ENCODE assay signal across 9 mouse cellular contexts in genomic region chr1:131290648-131291047, GRCm38 (mm10). TPM values are rescaled to one million over a fixed set of nuclear protein-coding genes. Genes with fewer than 3 reads are reported as not detected.
DNase-seq lines count a peak whose midpoint lies in the region; ATAC-seq lines count a peak whose summit lies in the region.
"Had no signal": no experiment of that assay in that cellular context is flagged by ENCODE, and none has a peak within 500 bp of the region (broad histone marks: within the 10 kb centered on the region; RNA-seq: fewer than 3 reads in every experiment).

No protein-coding gene starts in this region.

- H3K27ac ChIP-seq in kidney, embryonic 14.5 days (ENCODE audit: low read depth, low read length), result no peak overlapping the region
- H3K27ac ChIP-seq in embryonic facial prominence, embryonic 10.5 days (replicated peaks), result no peak overlapping the region
- H3K27ac ChIP-seq in hindbrain, embryonic 14.5 days, result no peak overlapping the region
- H3K27ac ChIP-seq in midbrain, embryonic 14.5 days (replicated peaks; ENCODE audit: low read depth, low read length), result no peak overlapping the region
- H3K27ac ChIP-seq: embryonic facial prominence, embryonic 13.5 days had no signal

- peak; percentile 51 for DNase-seq in kidney, adult 11 months
- DNase-seq in adrenal gland, postnatal 10 days, result peak; percentile 77
- DNase-seq in embryonic facial prominence, embryonic 10.5 days (ENCODE audit: low spot score), result peak; percentile 68
- peak; percentile 66 for DNase-seq in hindbrain, embryonic 14.5 days (ENCODE audit: low spot score)
- DNase-seq in left cerebral cortex, postnatal 14 days (ENCODE audit: low spot score in 2 of 2), result peak; percentile 71 to 75
- DNase-seq in midbrain, embryonic 14.5 days, result peak; percentile 78
- peak; percentile 74 for DNase-seq in testis, postnatal 10 days (ENCODE audit: low spot score)

- no peak for ATAC-seq in kidney, embryonic 14.5 days (ENCODE audit: low FRiP score, low TSS enrichment)
- ATAC-seq in hindbrain, embryonic 14.5 days (ENCODE audit: low FRiP score), result no peak
- ATAC-seq in midbrain, embryonic 14.5 days (ENCODE audit: low FRiP score, low TSS enrichment), result no peak

- intact Hi-C loops in left cerebral cortex, postnatal 14 days (cut with DNase I), result loop anchor here (10.0 kb wide), 1 partner anchor 474 kb away; no protein-coding TSS in a partner anchor

- H3K36me3 ChIP-seq in kidney, embryonic 14.5 days (ENCODE audit: control insufficient read depth, insufficient read depth, low read length), result peaks cover 42% of the 10 kb centered on the region
- peaks cover 74% of the 10 kb centered on the region for H3K36me3 ChIP-seq in embryonic facial prominence, embryonic 10.5 days (replicated peaks)
- peaks cover 54% of the 10 kb centered on the region for H3K36me3 ChIP-seq in hindbrain, embryonic 14.5 days (replicated peaks; ENCODE audit: control insufficient read depth, insufficient read depth)
- peaks cover 41% of the 10 kb centered on the region for H3K36me3 ChIP-seq in midbrain, embryonic 14.5 days (ENCODE audit: control insufficient read depth, insufficient read depth, low read length)

- no peak overlapping the region for H3K4me2 ChIP-seq in kidney, embryonic 14.5 days (replicated peaks; ENCODE audit: low read depth, low read length)
- no peak overlapping the region for H3K4me2 ChIP-seq in hindbrain, embryonic 14.5 days (replicated peaks)
- H3K4me2 ChIP-seq in midbrain, embryonic 14.5 days (ENCODE audit: low read length), result no peak overlapping the region
- H3K4me2 ChIP-seq: embryonic facial prominence, embryonic 13.5 days had no signal

- no peaks in the 10 kb centered on the region for H3K27me3 ChIP-seq in kidney, embryonic 14.5 days (ENCODE audit: control insufficient read depth, insufficient read depth, low read length)
- H3K27me3 ChIP-seq in embryonic facial prominence, embryonic 10.5 days (replicated peaks; ENCODE audit: low read depth, poor library complexity, severe bottlenecking), result no peaks in the 10 kb centered on the region
- H3K27me3 ChIP-seq in hindbrain, embryonic 14.5 days (ENCODE audit: control insufficient read depth, insufficient read depth, low read length), result no peaks in the 10 kb centered on the region
- H3K27me3 ChIP-seq in midbrain, embryonic 14.5 days (ENCODE audit: control insufficient read depth, insufficient read depth, low read length), result no peaks in the 10 kb centered on the region
- H3K27me3 ChIP-seq: embryonic facial prominence, embryonic 13.5 days had no signal

- no peaks in the 10 kb centered on the region for H3K9me3 ChIP-seq in kidney, embryonic 14.5 days (ENCODE audit: control insufficient read depth, low read length)
- no peaks in the 10 kb centered on the region for H3K9me3 ChIP-seq in embryonic facial prominence, embryonic 10.5 days
- H3K9me3 ChIP-seq in hindbrain, embryonic 14.5 days (ENCODE audit: control insufficient read depth, low read length), result no peaks in the 10 kb centered on the region
- H3K9me3 ChIP-seq in midbrain, embryonic 14.5 days (ENCODE audit: control insufficient read depth, low read length), result no peaks in the 10 kb centered on the region
- H3K9me3 ChIP-seq: embryonic facial prominence, embryonic 13.5 days had no signal

- 44% methylated on average over 2 of the region's 2 CpGs for WGBS in kidney, embryonic 14.5 days
- 48% methylated on average over 2 of the region's 2 CpGs for WGBS in embryonic facial prominence, embryonic 10.5 days
- WGBS in hindbrain, embryonic 14.5 days, result 61% methylated on average over 2 of the region's 2 CpGs
- 43% methylated on average over 2 of the region's 2 CpGs for WGBS in midbrain, embryonic 14.5 days

- no peak overlapping the region for H3K9ac ChIP-seq in kidney, embryonic 14.5 days (ENCODE audit: low read depth, low read length)
- no peak overlapping the region for H3K9ac ChIP-seq in hindbrain, embryonic 14.5 days
- H3K9ac ChIP-seq in midbrain, embryonic 14.5 days (replicated peaks; ENCODE audit: low read length), result no peak overlapping the region
- H3K9ac ChIP-seq: embryonic facial prominence, embryonic 13.5 days had no signal

- no peak overlapping the region for H3K4me3 ChIP-seq in kidney, embryonic 14.5 days (ENCODE audit: low read length)
- H3K4me3 ChIP-seq in embryonic facial prominence, embryonic 10.5 days, result no peak overlapping the region
- no peak overlapping the region for H3K4me3 ChIP-seq in hindbrain, embryonic 14.5 days (replicated peaks; ENCODE audit: low read length)
- no peak overlapping the region for H3K4me3 ChIP-seq in midbrain, embryonic 14.5 days (replicated peaks; ENCODE audit: low read depth, low read length)
- H3K4me3 ChIP-seq: embryonic facial prominence, embryonic 13.5 days had no signal

- no peaks in the 10 kb centered on the region for H3K4me1 ChIP-seq in kidney, embryonic 14.5 days (ENCODE audit: control insufficient read depth, insufficient read depth, low read length)
- no peaks in the 10 kb centered on the region for H3K4me1 ChIP-seq in embryonic facial prominence, embryonic 10.5 days
- H3K4me1 ChIP-seq in hindbrain, embryonic 14.5 days (replicated peaks; ENCODE audit: control insufficient read depth, insufficient read depth, low read length), result no peaks in the 10 kb centered on the region
- H3K4me1 ChIP-seq in midbrain, embryonic 14.5 days (ENCODE audit: control insufficient read depth, insufficient read depth, low read length), result 0 out of 2 replicates have a peak, but pooled peaks cover 5% of the 10 kb centered on the region

RNA-seq across cellular contexts. Expression of gene Ikbke, which starts 11.2 kb away (rescaled TPM):
- polyA plus RNA-seq in kidney, embryonic 14.5 days (2014; fragmentation: Nextera tagmentation; extraction: Ambion mirVana), result 2.9 TPM in 2 replicates
- 10 to 100 TPM in 1 of 2 experiments, 1 to 10 TPM in 1; 6.9 to 12.0 TPM for total RNA-seq in adrenal gland, postnatal 10 days (2021)
- polyA plus RNA-seq in embryonic facial prominence, embryonic 10.5 days (2016; fragmentation: Nextera tagmentation; extraction: Ambion mirVana), result 0.94 and 1.6 TPM in 2 replicates
- 0.81 and 1.4 TPM in 2 replicates for polyA plus RNA-seq in hindbrain, embryonic 14.5 days (2014; fragmentation: Nextera tagmentation; extraction: Ambion mirVana)
- 1 to 10 TPM; 1.5 TPM for total RNA-seq in left cerebral cortex, postnatal 14 days (2021)
- 0.22 and 0.87 TPM in 2 replicates for polyA plus RNA-seq in midbrain, embryonic 14.5 days (2014; fragmentation: Nextera tagmentation; extraction: Ambion mirVana)

RNA-seq across cellular contexts. Expression of gene Rassf5, which starts 45.6 kb away (rescaled TPM):
- polyA plus RNA-seq in kidney, embryonic 14.5 days (2014; fragmentation: Nextera tagmentation; extraction: Ambion mirVana), result 1.6 and 1.8 TPM in 2 replicates
- total RNA-seq in adrenal gland, postnatal 10 days (2021), result 10 to 100 TPM; 10.6 to 10.8 TPM
- polyA plus RNA-seq in embryonic facial prominence, embryonic 10.5 days (2016; fragmentation: Nextera tagmentation; extraction: Ambion mirVana), result 1.2 and 1.3 TPM in 2 replicates
- polyA plus RNA-seq in hindbrain, embryonic 14.5 days (2014; fragmentation: Nextera tagmentation; extraction: Ambion mirVana), result 4.0 and 5.0 TPM in 2 replicates
- total RNA-seq in left cerebral cortex, postnatal 14 days (2021), result 10 to 100 TPM; 25.1 to 25.8 TPM
- polyA plus RNA-seq in midbrain, embryonic 14.5 days (2014; fragmentation: Nextera tagmentation; extraction: Ambion mirVana), result 2.9 and 3.0 TPM in 2 replicates
